Mouse (Mus musculus) c-Kit-positive CD71-negative TER-119-negative erythroid progenitor cells, embryonic 14.5 days (primary cell): ENCODE measurements around the gene Paxx.

Experiments
- DNase-seq: peaks from one replicate; pipeline ENCODE4 v3.0.0-alpha.2; 2013; ENCODE audit warnings: low read depth

Gene Paxx

DNA sequence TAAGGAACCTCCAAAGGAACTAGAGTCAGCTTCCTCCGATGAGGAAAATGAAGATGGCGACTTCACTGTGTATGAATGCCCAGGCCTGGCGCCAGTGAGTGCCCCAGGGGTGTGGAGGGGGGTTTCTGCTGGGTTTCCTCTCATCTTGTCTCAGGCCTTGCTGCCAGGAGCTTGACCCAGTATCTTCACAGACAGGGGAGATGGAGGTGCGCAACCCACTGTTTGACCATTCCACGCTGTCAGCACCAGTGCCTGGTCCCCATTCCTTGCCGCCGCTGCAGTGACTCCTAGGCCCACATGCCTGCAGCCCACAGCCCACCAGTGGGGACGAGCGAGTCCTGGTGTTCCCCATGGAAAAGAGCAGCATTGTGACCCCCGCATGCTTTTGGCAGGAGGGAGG is 52.0 kb downstream of the Paxx start:
- no peak for DNase-seq
